Mouse (Mus musculus): ENCODE results near the gene Ccdc74a. TPM values are rescaled to one million over a fixed set of nuclear protein-coding genes. Genes with fewer than 3 reads are reported as not detected.

The Ccdc74a gene
- total RNA-seq, 2 experiments from 2014 or later = 22.9 to 26.2 TPM

DNA sequence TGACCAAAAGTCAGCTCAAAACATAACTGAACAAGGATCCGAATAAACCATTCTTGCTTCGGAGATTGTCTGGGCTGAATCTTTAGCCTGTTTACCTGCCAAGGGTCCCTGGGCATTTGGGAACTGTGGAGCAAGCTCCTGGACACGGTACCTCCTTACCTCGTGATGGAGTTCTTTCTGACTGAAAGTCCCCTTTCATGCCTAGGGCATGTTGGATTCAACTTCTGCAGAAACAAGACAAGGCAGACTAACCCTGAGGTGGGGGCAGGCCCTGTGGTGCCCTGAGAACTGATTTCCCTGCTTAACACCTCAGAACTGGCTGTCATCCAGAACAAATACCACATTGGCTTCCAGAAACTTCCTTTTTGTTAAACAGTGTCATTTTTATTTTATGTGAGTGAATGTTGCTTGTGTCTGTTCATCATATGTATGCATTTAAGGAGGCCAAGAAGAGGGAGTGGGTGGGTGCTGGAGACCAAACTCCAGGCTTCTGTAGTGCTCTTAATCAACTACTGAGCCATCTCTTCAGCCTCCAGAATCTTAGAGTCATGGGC, 2.8 kb upstream of the Ccdc74a start:
- no peak overlapping the region for H3K27ac ChIP-seq
- intact Hi-C loops (cut with DNase I) = no loop called here

GRCm38 (mm10) chr16:17647156-17647555, 886 bp downstream of the Ccdc74a start:
- intact Hi-C loops (cut with DNase I) = loop anchor here (5.0 kb wide), 1 partner anchor 160 kb away; no protein-coding TSS in a partner anchor
- no peak for TF ChIP-seq CTCF (IDR thresholded peaks at IDR 0.05)
- Histone ChIP-seq H3K27ac (no peak overlapping the region), H3K4me3 (peak overlapping the region; percentile 58)
- no peak for DNase-seq (ENCODE audit: extremely low spot score in 1 of 2, low spot score in 2 of 2)

More for the DNA sequence above, 2.8 kb upstream of the Ccdc74a start:
- no peak for DNase-seq (ENCODE audit: extremely low spot score in 1 of 2, low spot score in 2 of 2)
- H3K4me3 ChIP-seq = no peak overlapping the region
- no peak for TF ChIP-seq CTCF (IDR thresholded peaks at IDR 0.05)

- H3K4me3 ChIP-seq = no peak overlapping the region
- H3K27ac ChIP-seq = no peak overlapping the region
- intact Hi-C loops (cut with DNase I) = loop anchor here (5.0 kb wide), 1 partner anchor 160 kb away; no protein-coding TSS in a partner anchor
- no peak for DNase-seq (ENCODE audit: extremely low spot score in 1 of 2, low spot score in 2 of 2)
- no peak for TF ChIP-seq CTCF (IDR thresholded peaks at IDR 0.05)
Observed at GRCm38 (mm10) chr16:17647566-17648340, 1.5 kb downstream of the Ccdc74a start.

GRCm38 (mm10) chr16:17649925-17650605, 3.8 kb downstream of the Ccdc74a start:
- Histone ChIP-seq H3K4me3 (no peak overlapping the region), H3K27ac (peak overlapping the region; percentile 62)
- no peak for TF ChIP-seq CTCF (IDR thresholded peaks at IDR 0.05)
- DNase-seq (ENCODE audit: extremely low spot score in 1 of 2, low spot score in 2 of 2) = no peak
- intact Hi-C loops (cut with DNase I) = loop anchor here (5.0 kb wide), 1 partner anchor 157 kb away; no protein-coding TSS in a partner anchor

GRCm38 (mm10) chr16:17650711-17651110, 4.4 kb downstream of the Ccdc74a start:
- no peak for TF ChIP-seq CTCF (IDR thresholded peaks at IDR 0.05)
- peak overlapping the region; percentile 62 for H3K27ac ChIP-seq
- intact Hi-C loops (cut with DNase I) = no loop called here
- H3K4me3 ChIP-seq = no peak overlapping the region
- DNase-seq (ENCODE audit: extremely low spot score in 1 of 2, low spot score in 2 of 2) = no peak

DNA sequence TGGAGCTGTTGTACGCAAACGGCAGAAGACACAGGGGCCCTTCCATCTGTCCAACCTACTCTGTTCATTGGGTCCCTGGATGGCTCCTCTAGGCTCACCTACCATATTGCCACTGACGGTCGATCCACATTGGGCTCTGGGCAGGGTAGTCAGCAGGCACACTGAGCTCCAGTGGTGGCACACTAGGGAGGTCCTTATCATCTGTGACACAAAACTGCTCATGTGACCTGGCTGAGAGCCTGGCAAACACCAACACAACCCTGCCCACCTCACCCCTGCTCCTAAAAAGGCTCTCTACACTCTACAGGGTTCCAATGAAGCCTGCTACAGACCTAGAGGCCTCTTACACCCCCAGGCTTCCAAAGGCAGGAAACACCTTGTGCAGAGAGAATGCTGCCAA, 6.3 kb downstream of the Ccdc74a start:
- no peak for DNase-seq (ENCODE audit: extremely low spot score in 1 of 2, low spot score in 2 of 2)
- no peak overlapping the region for H3K4me3 ChIP-seq
- H3K27ac ChIP-seq = no peak overlapping the region
- no peak for TF ChIP-seq CTCF (IDR thresholded peaks at IDR 0.05)
- intact Hi-C loops (cut with DNase I) = no loop called here

DNA sequence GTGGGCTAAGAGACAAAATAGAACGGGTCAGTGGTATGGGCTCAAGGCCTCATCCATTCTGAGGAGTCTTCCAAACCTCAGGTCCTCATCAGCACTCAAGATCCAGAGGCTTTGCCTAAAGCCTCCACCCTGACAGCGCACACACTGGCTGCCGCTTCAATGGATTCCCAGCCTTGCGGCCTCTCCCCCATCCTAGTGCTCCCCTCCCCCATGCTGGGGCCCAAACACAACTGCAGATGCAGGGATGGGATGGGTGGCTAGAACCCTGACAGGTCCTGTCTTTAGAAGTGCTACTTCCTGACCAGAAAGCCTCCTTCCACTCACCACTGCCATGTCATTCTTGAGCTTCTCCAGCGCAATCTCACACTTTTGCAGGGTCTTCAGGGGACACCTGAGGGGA, 7.3 kb downstream of the Ccdc74a start:
- no peak for DNase-seq (ENCODE audit: extremely low spot score in 1 of 2, low spot score in 2 of 2)
- TF ChIP-seq CTCF (IDR thresholded peaks at IDR 0.05) = no peak
- H3K27ac ChIP-seq = no peak overlapping the region
- no peak overlapping the region for H3K4me3 ChIP-seq
- intact Hi-C loops (cut with DNase I) = no loop called here

DNA sequence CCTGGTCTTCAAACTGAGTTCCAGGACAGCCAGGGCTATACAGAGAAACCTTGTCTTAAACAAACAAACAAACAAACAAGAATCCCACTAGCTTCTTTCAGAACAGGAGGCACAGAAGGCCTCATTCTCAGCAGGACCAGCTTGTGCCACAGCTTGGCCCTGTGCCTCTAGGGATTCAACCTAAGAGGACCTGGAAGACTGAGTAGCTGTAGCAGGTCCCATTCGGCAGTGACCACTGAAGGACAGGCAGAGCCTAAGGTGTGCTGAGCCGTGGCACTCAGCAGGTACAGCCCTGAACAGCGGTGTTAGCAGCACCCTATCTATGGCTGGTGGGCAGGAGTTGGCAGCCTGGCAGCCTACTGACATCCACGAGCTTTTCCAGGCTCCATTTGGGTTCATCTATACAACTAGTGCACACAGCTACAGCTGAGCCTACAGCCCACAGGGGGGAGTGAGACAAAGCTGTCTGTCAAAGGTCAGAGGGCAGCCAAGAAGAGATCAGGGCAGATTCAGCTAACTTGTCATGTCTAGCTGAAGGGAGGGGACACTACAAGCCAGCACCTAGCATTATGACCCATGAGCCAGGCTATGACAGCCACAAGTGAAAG, 8.0 kb downstream of the Ccdc74a start:
- no peak for DNase-seq (ENCODE audit: extremely low spot score in 1 of 2, low spot score in 2 of 2)
- no peak for TF ChIP-seq CTCF (IDR thresholded peaks at IDR 0.05)
- Histone ChIP-seq H3K4me3 (no peak overlapping the region), H3K27ac (no peak overlapping the region)
- intact Hi-C loops (cut with DNase I) = no loop called here

DNA sequence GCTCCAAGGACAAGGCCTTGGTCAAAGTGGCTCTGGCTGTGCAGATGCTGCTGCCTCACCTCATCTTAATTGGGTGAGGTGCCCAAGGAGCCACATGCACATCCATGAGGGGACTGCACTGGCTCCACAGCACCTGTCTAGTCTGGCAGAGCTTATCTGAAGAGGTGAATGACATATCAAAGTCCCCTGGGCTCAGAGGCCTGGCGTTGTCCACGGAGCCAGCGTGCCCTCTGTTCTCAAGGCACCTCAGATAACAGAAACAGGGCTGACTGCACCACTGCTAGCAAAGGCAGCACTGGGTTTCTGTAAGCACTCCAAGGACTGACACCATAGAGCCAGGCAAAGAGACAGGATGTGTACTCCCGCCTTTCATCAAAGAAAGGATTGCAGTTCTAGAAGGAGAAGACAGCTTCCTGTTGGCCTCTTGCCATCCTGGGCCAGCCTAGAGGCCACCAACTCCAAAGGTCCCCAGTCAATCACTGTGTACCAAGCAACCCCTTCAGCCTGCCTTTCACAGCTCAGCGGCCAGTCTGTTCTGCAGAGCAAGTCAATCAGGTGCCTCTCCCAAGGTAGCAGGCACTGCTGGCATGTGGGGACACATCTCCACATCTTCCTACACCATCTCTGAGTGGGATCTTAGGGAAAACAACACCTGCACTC, 10.1 kb downstream of the Ccdc74a start:
- Histone ChIP-seq H3K27ac (no peak overlapping the region), H3K4me3 (no peak overlapping the region)
- intact Hi-C loops (cut with DNase I) = no loop called here
- no peak for TF ChIP-seq CTCF (IDR thresholded peaks at IDR 0.05)
- no peak for DNase-seq (ENCODE audit: extremely low spot score in 1 of 2, low spot score in 2 of 2)

DNA sequence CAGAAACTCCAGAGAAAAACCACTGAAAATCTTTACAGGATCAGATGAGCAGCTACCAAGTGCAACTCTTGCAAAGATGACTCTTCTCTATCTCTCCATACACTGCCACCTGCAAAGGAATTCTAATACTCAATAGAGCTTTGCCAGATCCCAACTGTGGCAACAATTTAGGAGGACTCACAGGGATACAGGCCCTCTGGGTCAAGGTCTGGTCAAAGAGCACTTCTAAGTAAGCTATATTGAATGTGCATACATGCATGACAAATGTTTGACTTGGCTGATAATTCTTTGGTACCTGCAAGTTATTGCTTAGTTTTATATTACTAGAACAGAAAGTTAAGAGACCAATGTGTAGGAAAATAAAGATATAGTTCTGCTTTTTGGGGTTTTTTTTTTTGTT, 19.3 kb downstream of the Ccdc74a start:
- TF ChIP-seq CTCF (IDR thresholded peaks at IDR 0.05) = no peak
- Histone ChIP-seq H3K4me3 (no peak overlapping the region), H3K27ac (no peak overlapping the region)
- intact Hi-C loops (cut with DNase I) = no loop called here
- DNase-seq (ENCODE audit: extremely low spot score in 1 of 2, low spot score in 2 of 2) = no peak

DNA sequence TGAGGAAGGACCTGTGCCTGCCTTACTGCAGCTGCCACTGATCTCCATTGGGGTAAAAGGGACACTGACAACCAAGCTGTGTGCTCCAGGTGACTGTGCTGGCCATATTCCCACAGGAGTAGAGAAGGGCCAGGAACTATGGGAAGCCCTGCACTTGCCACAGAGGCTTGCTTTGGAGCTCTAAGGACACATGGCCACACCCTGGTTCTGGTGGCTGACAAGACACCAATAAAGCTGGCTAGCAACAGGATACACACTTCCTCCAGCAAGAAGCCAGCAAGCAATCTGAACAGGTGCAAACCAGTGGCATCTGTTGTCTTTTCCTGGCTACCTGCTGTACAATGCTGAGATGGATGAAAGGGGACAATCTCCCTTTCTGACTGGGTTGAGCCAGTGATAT, 23.6 kb downstream of the Ccdc74a start:
- Histone ChIP-seq H3K27ac (no peak overlapping the region), H3K4me3 (no peak overlapping the region)
- intact Hi-C loops (cut with DNase I) = no loop called here
- no peak for TF ChIP-seq CTCF (IDR thresholded peaks at IDR 0.05)
- DNase-seq (ENCODE audit: extremely low spot score in 1 of 2, low spot score in 2 of 2) = no peak

Data from left cerebral cortex, adult 2 months (tissue).